Mouse (Mus musculus) left cerebral cortex, postnatal 14 days (tissue): ENCODE data around the gene Myo18b. TPM values are rescaled to one million over a fixed set of nuclear protein-coding genes. Genes with fewer than 3 reads are reported as not detected.
A peak's percentile ranks its signal among the peaks of the same experiment; 100 is the strongest.

Source experiments
- DNase-seq, 2 experiments: peaks; one replicate each; pipeline ENCODE4 v3.0.0; 2021 to 2022; ENCODE audit warnings: low spot score in 2 of 2, mixed read lengths in 1 of 2
- intact Hi-C: fragments of 180-260 bp; cut with DNase I; formaldehyde crosslinking; loops from one replicate; pipeline ENCODE4 v1.15.1; 2025
- total RNA-seq, 2 experiments: library from RNA; stranded (reverse); gene quantifications; 2 replicates each; pipeline ENCODE4 v1.2.3; 2021

The Myo18b gene
- total RNA-seq, 2 experiments from 2014 or later = 2.8 to 3.0 TPM

DNA sequence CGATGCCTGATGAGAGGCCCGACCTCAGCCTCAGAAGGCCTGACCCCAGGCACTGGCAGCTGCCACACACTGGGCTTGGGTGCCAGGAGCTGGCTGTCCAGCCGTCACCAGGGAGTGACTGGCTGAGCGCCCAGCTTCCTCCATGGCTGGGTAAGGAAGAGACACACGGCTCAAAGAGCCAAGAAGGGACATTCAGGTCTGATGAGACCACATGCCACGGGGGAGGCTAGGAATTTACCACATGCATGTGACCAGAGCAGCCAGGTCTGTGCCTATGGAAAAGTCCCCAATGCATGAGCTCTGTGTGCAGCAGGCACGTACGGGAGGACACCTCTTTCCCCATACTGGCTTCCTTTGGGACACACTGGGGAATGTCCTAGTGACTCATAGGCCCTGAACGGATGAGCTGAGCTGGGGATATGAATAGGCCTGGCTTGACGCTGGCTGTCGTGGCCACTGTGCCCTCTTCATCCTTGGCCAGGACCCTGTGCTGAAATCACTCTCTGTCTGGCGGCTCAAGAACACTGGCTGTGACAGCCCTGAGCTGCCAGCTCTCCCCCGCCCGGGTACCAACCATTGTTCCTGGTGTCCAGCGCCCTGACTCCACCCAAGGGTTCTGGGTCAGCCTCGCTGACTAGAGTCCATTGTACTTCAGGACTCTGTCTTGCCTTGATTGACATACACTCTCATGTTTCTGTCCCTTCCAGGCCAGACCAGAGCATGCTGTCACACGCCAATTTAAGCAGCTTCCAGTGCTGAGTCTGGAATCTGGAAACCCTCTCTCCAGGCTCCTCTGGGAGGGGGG, 9.3 kb downstream of the Myo18b start:
- intact Hi-C loops = no loop called here
- DNase-seq = peak in 1 of 2 experiments; percentile 39

DNA sequence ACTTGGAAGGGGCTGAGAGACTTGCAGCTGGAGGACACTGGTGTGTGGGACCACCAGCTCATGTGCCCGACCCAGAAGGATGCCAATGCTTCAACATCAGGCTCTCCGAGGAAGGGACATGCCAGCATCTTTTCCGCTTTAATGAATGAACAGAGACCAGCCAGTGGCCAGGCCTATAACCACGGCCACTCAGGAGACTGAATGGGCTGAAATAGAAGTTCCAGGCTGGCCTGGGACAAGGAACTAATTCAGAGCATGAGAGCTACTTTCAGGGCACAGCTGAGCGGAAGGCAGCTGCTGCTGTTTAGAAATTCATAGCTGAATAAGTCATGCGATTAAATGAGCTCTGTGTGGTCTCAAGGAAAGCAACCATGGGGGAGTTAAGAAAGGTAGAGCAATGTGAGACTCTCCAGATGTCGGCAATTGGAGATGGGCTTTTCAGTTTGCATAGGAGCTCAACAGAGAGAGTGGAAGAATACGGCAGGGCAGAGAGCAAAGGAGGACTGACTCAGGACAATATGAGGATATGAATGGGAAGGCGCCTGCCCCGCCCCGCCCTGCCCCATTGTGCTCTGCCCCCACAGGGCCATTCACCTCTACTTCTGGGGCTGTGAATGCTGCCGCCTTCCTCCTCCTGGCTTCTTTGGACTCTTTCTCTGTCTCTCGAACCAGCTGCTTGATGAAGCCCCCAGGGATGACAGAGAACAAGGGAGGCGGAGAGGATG, 18.6 kb downstream of the Myo18b start:
- intact Hi-C loops = no loop called here
- DNase-seq = peak; percentile 51 to 72

DNA sequence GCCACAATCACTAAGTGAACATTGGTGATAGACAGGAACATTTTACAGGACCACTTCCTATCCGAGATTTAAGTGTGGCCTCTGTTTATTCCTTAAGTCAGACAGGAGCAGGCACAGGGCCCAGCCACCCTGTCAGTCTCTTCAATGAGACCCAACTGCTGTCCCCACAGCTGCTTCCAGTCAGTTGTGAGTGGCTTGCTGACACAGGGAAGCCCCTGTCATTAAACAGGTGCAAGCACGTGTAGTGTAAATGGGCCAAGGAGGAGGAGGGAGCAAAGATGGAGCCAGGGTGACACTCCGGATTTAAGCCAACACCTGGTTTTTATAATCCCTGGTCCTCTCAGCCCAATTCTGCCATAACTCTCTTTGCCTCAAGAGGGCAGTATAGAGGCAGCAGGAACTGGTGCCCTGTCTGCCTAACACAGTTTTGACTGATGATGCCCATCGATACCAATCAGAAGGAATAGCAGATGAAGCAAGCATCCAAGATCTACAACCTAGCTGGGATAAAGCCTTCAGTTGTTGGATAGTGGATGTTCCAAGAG, 19.2 kb downstream of the Myo18b start:
- peak in 1 of 2 experiments; percentile 69 for DNase-seq
- intact Hi-C loops = no loop called here

DNA sequence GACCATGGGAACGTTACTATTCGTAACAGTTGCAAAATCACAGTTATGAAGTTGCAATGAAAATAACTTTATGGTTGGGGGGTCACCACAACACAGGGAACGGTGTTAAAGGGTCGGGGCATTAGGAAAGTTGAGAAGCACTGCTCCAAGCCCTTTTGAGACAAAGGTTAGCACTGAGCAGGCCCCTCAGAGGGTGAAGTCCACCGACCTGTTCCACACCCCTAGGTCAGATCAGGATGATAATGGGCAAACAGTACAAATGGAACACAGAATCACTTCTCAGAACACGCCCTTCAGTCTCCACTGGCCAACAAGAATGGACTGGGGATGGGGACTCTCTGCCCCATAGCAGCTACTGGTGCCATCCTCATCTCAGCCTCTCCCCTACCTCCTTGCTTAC, 23.2 kb downstream of the Myo18b start:
- intact Hi-C loops = no loop called here

DNA sequence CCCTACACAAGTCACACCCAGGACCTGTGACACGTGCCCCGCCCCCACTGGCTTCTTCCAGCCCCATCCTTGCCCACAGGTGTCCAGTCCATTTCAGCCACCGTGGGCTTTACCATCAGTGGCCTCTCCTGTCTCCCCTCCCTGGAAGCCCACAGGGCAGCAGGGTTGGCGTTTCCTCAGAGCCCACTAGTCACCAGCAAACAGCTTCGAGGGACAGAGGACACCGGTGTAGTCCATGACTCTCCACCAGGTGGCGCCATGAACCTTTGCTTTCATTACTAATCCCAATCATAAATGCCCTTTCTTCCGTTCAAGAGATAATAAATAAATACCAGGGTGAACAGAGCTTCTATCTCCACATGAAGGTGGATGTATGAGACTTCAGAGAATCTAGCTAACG, 25.4 kb downstream of the Myo18b start:
- DNase-seq = peak; percentile 81 to 86
- intact Hi-C loops = loop anchor here (1.0 kb wide), 1 partner anchor 184 kb away; no protein-coding TSS in a partner anchor

More for the DNA sequence above, 23.2 kb downstream of the Myo18b start:
- DNase-seq = no peak

DNA sequence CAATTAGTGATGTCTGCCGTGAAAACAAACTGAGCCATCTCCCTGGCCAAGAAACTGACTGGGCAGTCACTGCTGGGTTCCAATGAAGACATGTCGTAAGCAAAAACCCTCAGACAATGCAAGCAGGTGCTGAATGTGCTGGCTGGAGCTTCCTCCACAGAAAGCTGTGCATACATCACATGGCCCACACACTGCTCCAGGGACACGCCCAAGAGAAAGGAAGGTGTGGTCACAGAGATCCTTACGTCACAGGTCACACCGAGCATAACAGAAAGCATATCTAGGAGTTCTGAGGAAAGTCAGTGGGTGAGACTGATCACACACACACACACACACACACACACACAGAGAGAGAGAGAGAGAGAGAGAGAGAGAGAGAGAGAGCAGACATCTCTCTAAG, 27.5 kb downstream of the Myo18b start:
- intact Hi-C loops = loop anchor here (5.0 kb wide), 1 partner anchor 396 kb away; no protein-coding TSS in a partner anchor
- no peak for DNase-seq

DNA sequence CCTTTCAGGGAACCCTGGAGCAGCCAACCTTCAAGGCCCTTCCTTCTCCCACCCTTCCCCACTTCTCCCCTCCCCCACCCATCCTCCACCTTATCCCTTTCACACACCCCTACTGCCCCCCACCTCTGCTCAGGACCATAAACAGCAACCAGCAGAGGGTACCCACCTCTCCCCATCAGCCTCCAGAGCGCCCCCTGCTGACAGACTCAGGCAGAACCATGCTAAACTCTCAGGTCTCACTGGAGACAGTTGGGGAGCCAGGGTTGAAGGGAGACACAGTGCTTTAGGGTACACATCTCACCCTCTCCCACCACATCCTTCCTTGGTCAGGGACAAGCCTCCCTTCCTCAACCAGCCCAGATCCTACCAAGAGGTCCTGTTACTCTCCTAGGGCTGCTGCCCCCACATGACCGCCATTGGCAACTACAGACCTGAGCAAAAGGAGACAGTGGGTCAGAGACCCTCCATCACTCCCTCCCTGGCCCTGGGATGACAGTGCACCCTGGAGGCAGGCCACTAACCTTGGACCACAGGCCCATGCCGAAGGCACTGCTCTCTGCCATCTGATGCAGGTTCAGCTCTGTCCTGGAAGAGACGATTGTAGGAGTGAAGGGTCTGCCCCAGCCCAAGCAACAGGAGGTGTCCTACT, 31.3 kb downstream of the Myo18b start:
- no peak for DNase-seq
- intact Hi-C loops = loop anchor here (5.0 kb wide), 2 partner anchors 393 to 433 kb away; no protein-coding TSS in a partner anchor

DNA sequence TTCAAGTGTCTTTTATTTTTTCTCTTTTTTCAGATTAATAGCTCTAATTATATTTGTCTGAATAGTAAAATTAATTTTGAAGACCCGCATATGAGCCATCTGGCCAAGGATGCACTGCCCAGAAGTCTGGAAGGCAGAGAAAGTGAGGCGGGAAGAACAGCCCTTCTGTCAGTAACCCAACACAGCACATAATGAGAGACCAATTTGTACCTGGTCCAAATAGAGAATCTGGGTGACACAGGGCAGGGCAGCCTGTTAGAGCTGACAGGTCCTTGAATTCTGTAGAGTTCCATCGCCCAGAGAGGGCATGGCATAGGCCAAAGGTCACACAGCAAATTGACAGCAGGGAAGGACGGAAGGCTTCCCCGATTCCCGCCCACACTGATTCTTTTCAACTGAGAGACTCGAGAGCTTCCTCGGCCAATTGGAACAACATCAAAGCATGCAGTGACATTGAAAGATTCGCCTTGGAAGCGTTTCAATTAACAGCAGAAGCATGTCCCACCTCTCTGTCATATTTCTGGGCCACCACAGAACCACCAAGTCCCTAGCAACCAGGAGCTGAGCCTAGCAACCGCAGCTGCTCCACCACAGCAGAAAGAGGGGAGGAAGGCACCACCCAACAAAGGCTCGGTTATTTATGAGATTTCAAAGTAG, 36.7 kb downstream of the Myo18b start:
- intact Hi-C loops = loop anchor here (5.0 kb wide), 2 partner anchors 77 to 427 kb away; no protein-coding TSS in a partner anchor
- peak; percentile 65 to 85 for DNase-seq

DNA sequence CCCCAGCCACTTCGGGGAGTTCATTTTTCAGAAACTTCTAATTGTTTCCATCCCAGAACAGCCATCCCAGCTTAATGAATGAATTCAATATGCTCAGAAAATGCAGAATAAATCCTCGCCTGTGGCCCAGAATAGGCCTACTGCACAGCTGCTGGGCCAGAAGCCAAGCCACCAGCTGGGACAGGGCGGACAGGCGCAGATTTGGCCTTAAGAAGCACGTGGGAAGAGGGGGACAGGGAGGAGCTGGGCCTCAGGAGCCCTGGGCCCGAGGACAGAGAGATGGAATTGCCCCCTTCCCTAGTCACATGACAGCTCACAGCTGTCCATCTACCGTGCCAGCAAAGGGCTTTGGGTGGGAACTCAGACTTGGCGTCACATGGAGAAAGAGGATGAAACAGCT, 43.0 kb downstream of the Myo18b start:
- peak; percentile 72 to 82 for DNase-seq

DNA sequence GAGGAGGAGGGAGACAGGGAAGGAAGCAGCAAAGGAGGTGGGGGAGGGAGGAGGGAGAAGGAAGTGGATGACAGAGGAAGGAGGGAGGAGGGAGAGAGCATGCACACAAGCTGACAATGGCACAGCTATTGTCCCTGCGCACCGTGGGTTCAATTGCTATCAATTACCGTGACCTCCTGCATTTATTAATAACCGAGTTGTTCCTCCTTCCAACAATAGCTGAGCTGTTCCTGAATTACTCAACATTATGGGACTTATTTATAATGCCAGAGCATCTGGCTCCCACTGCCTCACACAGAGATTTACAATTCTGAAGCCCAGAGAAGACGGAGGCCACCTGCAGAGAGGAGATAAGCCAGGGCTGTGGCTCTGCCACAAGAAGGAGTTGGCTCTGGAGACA, 44.8 kb downstream of the Myo18b start:
- intact Hi-C loops = no loop called here
- peak; percentile 36 to 37 for DNase-seq

More for the DNA sequence above, 43.0 kb downstream of the Myo18b start:
- intact Hi-C loops = no loop called here

DNA sequence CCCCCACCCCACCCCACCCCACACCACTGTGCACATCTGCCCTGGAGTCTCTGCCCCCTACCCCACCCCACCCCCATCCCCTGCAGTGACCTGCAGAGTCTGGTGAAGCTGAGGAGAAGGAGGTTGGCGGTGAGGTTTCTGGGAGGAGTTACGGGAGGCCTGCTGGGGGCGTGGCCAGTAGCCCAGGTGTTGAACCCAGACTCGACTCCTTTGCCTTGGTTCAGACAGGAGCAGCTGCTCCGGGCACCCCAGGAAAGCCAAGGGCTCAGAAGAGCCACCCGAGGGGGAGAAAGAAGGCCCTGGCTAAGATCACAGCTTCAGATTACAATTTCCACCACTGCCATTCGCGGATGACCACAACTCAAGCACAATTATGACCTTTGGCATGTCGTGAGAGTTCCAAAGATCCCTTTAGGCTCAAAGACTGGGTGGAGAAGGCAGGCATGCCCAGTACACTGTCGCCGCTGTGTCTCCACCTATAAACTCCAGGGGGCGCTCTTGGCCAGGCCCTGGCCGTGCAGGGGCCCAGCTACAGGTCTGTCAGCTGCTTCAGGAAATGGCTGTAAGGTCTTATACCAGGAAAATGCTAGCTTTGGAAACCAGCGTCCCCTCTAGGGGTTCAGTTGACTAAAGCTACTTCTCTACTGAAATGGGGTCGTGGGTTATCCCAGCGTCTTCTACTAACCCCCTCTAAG, 47.4 kb downstream of the Myo18b start:
- intact Hi-C loops = loop anchor here (5.0 kb wide), 1 partner anchor 271 kb away; the partner anchor contains the start of gene Sez6l
- DNase-seq = peak; percentile 66 to 70

DNA sequence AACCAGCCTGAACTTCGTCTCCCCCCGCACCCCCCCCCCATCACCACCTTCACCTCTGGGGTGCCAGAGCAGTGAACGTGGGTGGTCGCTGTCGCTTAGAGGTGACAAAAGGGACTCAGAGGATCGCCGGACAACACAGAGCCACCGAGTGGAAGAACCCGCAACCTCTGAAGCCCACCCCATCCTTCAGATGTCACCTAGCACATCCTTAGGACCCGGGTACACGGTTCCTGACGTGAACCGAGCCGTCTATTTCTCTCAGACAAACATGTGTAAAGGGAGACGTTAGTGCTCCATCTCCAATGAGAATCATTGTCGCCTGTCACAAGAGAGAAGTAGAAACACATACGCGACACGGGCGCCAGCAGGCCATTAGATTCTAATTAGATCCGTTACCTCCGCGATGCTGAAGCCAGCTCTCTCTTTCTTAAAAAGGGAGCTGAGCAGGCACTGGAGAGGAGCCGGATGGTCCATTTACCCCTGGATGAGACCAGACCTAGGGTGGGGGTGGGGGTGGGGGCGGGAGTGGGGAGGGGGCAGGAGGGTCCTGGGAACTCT, 48.1 kb downstream of the Myo18b start:
- DNase-seq = no peak
- intact Hi-C loops = loop anchor here (5.0 kb wide), 1 partner anchor 271 kb away; the partner anchor contains the start of gene Sez6l

DNA sequence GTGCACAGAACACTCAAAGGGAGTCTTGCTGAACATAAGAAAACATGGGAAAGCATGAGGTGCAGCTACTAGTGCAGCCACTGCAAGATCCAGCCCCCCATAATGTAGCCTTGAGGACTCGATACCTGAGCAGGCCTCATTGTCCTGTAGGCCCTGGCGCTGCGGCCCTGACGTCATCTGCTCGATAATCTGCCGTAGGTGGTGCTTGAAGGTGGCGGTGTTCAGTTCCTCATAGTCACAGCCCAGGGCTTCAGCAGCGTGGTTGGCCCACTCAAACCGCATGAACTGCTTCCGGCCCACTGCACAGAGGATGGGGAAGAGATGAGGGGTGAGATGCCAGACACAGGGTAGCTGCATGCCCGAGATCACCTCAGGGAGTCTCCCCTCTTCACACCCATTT, 50.0 kb downstream of the Myo18b start:
- DNase-seq = no peak
- intact Hi-C loops = loop anchor here (5.0 kb wide), 1 partner anchor 269 kb away; the partner anchor contains the start of gene Sez6l

DNA sequence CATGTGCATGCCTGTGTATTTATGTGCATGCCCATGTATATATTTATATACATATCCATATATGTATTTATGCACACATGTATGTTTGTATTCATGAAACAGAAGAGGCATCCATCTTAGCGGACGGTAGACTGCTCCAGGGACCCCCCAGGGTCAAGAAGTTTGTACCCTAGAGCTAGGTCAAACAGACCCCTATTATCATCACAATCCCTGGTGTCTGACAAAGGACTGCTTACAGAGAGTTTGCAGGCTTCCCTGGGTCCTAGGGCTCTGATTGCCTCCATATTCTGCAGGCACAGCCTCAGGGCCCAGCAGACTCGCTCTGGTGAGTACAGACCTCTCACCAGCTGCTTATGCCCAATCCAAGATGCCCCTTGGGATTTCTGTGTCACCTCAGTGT, 51.7 kb downstream of the Myo18b start:
- no peak for DNase-seq
- intact Hi-C loops = no loop called here

DNA sequence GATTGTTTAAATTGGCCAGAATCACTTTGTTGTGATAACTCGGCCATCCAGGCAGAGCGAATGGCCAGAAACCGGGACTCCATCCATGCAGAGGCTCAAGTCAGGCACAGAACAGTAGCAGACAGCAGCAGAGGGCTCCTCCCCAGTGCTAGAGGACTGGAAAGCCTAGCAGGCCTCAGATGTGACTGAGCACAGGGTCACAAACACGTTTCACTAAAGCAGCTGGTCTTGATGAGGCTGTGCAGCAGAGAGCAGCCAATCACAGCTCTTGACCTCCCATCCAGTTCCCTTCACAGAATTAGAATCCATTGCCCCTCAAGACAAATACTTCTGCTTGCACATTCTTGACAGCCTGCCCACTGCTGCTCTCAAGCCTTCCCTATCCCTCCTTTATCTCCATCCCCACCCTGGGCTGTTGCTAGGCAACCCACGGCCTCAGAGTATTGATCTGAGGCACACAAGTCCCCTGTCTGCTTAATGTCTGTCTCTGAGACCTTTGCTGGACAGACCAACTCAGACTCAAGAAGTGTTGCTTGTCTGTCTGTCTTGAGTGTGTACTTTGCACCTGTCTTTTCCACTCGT, 52.4 kb downstream of the Myo18b start:
- intact Hi-C loops = no loop called here
- DNase-seq = no peak

DNA sequence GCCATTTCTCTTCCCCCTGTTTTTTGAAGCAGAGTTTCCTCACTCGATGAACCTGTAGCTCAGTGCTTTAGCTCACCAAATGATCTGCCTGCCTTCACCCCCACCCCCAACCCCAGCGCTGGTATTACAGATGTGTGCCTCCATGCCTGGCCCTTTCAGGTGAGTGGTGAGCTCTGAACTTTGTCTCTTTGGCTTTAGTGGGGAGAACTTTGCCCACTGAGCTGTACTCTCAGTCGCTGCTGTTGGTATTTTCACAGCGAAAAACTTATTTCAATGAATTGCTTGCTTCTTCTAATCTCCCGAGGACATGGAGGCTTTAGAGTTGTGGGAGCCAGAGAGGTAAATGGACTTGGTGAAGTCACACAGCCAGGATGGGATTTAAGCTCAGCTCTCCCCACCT, 53.5 kb downstream of the Myo18b start:
- no peak for DNase-seq
- intact Hi-C loops = no loop called here

DNA sequence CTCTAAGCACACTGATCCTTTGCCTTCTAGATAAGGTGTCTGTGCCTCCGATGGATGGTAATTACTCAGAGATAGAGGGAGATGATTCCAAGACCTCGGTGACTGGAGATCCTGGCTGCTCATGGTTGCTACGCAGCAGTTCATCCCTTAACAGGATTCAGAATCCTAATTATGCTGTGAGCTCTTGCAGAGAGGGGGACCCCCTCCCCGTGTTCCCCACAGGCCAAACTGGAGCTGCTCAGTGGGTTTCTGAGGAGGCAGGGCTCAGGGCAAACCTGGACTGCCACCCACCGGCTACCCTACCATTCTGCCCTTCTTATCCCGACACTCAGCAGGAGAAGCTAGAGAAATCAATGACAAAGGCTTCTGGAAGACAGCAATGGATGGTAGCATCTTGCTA, 54.3 kb downstream of the Myo18b start:
- intact Hi-C loops = no loop called here

DNA sequence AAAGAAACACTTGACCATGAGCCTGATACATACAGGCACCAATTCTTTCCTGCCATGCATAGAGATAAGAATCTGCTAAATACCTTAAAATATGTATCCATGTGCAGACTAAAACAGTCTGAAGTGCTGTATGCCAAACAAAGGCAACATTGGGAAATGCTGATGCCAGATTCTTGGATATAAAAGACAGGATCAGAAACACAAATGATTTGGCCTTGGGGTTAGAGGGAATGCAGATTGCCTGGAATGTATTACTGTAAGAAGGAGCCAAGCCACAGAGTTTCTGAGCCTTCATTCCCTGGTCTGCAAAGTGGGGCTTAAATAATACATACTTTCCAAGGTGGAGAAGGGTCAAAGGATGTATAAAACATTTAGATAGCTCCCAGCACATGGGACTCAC, 61.3 kb downstream of the Myo18b start:
- no peak for DNase-seq
- intact Hi-C loops = no loop called here

More for the DNA sequence above, 54.3 kb downstream of the Myo18b start:
- DNase-seq = no peak
